Mouse (Mus musculus) kidney, adult 2 months (tissue): ENCODE data around the gene Acap1. TPM values are rescaled to one million over a fixed set of nuclear protein-coding genes. Genes with fewer than 3 reads are reported as not detected.

ENCODE experiments used
- DNase-seq: peaks from one replicate; pipeline ENCODE4 v3.0.0; 2021
- H3K27ac ChIP-seq: fragments of 200-500 bp; 2 replicates; pipeline ENCODE4 v1.5.1; 2012; ENCODE audit warnings: low read depth, low read length, control low read depth, inconsistent platforms; ENCODE audit not compliant: insufficient read depth
- H3K27me3 ChIP-seq: fragments of 200-500 bp; replicated peaks from 2 replicates; pipeline ENCODE4 v1.6.1; 2012; ENCODE audit warnings: mild to moderate bottlenecking, moderate library complexity, low read length, inconsistent platforms; ENCODE audit not compliant: control insufficient read depth, insufficient read depth
- H3K36me3 ChIP-seq: fragments of 200-500 bp; 2 replicates; pipeline ENCODE4 v1.6.1; 2012; ENCODE audit warnings: mild to moderate bottlenecking, moderate library complexity, low read length, inconsistent platforms; ENCODE audit not compliant: control insufficient read depth, insufficient read depth
- H3K4me1 ChIP-seq: fragments of 200-500 bp; 2 replicates; pipeline ENCODE4 v1.6.1; 2011; ENCODE audit warnings: low read length; ENCODE audit not compliant: control insufficient read depth, insufficient read depth
- H3K4me3 ChIP-seq: fragments of 200-500 bp; 2 replicates; pipeline ENCODE4 v1.5.1; 2011; ENCODE audit warnings: mild to moderate bottlenecking, low read depth, low read length, control low read depth; ENCODE audit not compliant: insufficient read depth
- CTCF ChIP-seq: fragments of 200-500 bp; conservative IDR thresholded peaks from 2 replicates; pipeline ENCODE4 v1.5.1; 2011; ENCODE audit warnings: low read depth, mild to moderate bottlenecking, control low read depth, low read length, moderate library complexity, mixed read lengths; ENCODE audit not compliant: insufficient read depth, insufficient read length
- POLR2A ChIP-seq: fragments of 200-500 bp; IDR thresholded peaks from one replicate; pipeline ENCODE4 v1.6.1; 2011; ENCODE audit warnings: low read depth, low read length, control low read depth
- WGBS: fragments of 180-500 bp; shearing (Covaris S2); methylation state at CpG from one replicate; pipeline ENCODE4 v1.1.7; 2018; 5-methylcytosine and 5-hydroxymethylcytosine counted together
- polyA plus RNA-seq: library from polyadenylated mRNA; depleted of rRNA; stranded (reverse); fragments of >200 nt; gene quantifications from 2 replicates; pipeline ENCODE4 v1.2.3, GENCODE M21; 2012

Acap1 gene
- polyA plus RNA-seq, 1 experiment: 6.1 TPM

DNA sequence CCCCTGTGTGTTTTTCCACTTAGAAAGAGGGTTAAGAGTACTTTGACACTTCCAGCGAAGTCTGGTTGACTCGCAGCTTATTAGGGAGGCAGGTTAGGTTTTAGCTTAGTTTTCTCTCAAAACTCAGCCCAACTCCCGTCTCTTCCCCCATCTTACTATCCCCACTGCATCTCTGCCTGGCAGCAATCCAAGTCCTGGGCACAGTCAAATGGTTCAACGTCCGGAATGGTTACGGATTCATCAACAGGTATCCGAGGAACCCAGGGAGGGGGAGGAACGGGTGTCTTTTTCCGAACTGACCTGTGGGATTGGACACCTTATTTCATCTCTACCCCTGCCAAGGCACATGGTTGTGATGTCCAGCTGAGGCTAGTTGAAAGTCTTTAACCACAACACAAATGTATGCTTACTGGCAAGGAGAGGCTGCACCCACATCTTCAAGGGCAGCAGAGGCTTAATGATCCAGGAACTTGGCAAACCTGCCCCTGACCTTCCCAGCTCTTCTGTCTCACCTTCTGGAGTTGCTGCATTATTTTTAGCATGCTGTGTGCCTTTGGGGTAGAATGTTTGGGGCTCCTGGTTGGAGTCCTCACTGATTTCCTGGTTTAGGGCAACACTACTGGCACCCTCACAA lies 41.5 kb upstream of the Acap1 start:
- WGBS: 16% methylated on average over 9 of the region's 9 CpGs
- Histone ChIP-seq H3K4me3 (peak overlapping the region; percentile 13; the same call in 1 of the 2 replicates), H3K27ac (peak overlapping the region; percentile 68)

DNA sequence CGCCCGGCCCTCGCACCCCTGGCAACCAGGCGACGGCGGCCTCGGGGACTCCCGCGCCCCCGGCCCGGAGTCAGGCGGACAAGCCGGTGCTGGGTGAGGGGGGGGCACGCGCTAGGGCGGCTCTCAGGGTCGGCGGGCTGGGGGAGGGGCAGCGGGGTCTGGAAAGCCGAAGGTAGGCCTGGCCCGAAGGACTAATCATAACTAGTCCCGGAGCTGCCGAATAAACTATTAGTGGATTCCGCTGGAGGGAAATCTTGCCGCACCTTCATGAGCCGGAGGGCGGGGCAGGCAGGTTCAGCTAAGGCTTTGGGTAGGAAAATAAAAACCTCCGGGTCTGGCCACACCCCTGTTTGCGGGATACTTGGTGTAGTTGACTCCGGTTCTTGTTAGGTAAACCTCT lies 40.8 kb upstream of the Acap1 start:
- no peaks in the 10 kb centered on the region for H3K36me3 ChIP-seq
- H3K4me1 ChIP-seq: peaks cover 9% of the 10 kb centered on the region
- TF ChIP-seq CTCF: no peak
- H3K27ac ChIP-seq: peak overlapping the region; percentile 68
- 0 out of 2 replicates have a peak, but pooled peaks cover 1% of the 10 kb centered on the region for H3K27me3 ChIP-seq
- peak; percentile 57 for DNase-seq
- peak overlapping the region; percentile 13 for H3K4me3 ChIP-seq
- 2% methylated on average over 26 of the region's 30 CpGs for whole genome bisulfite sequencing

More for the DNA sequence above, 41.5 kb upstream of the Acap1 start:
- Histone ChIP-seq H3K36me3 (no peaks in the 10 kb centered on the region), H3K27me3 (0 out of 2 replicates have a peak, but pooled peaks cover 1% of the 10 kb centered on the region), H3K4me1 (peaks cover 9% of the 10 kb centered on the region)
- TF ChIP-seq POLR2A (no peak), CTCF (no peak)
- DNase-seq: peak; percentile 66

DNA sequence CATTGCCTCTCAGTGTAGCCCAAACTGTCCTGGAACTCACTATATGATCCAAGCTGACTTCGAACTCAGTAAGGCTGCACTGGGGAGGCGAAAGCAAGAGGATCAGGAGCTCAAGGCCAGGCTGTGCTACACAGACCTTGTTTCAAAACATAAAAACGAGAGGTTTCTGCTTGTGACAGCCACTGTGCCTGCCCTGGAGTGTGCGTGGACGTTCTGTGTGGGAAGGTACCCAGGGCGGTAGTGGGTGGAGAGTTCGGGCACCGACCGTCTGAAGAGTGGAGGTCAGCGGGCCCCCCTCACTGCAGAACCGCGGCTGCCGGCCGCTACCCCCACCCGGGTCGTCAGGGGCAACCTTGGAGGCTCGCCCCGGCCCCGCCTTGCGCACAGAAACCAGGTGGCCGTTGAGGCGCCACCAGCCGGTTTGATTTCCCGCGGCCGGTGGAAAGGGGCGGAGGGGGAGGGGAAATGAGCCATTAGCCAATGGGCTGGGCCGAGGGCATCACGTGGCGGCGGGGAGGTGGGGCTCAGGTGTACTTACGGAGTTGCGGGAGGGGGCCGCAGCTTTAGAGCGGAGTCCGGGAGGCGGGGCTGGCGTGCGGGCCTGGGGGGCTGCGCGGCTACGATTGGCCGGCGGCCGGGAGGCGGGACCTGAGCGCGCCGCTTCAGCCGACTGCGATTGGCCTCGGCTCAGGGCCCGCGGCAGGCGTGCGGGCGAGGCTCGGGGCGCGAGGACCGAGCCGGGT lies 40.0 kb upstream of the Acap1 start, which contains the start of gene Ybx2:
Gene Ybx2, plus strand, starts transcription at position 660 of the 743 bp plus-strand sequence.
- peak within 1 kb of the TSS; percentile 13 for H3K4me3 ChIP-seq
- DNase-seq: peak; percentile 94
- H3K27me3 ChIP-seq: 0 out of 2 replicates have a peak, but pooled peaks cover 1% of the 10 kb centered on the region
- H3K36me3 ChIP-seq: no peaks in the 10 kb centered on the region
- H3K27ac ChIP-seq: peak within 1 kb of the TSS; percentile 68
- 3% methylated on average over 62 of the region's 62 CpGs for WGBS
- peaks cover 9% of the 10 kb centered on the region for H3K4me1 ChIP-seq
- TF ChIP-seq POLR2A: no peak
- TF ChIP-seq CTCF: no peak

DNA sequence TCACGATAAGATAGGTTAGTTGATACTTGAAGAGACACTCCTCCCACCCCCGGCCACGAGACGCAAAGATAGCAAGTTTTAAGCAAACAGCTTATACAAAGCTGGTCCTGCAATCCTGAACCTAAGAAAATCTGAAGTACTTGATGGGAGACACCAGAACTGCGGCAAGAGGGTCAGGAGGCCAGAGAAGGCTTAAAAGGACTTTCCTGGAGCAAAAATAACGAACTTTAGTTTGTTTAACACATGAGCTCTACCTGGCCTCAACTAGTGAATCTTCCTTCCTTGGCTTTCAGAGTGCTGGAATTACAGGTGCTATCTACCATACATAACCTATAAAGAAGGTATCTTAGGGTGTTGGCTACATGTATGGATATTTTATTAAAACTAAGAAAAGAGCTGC lies 39.3 kb upstream of the Acap1 start:
- peaks cover 9% of the 10 kb centered on the region for H3K4me1 ChIP-seq
- TF ChIP-seq POLR2A: no peak
- TF ChIP-seq CTCF: no peak
- DNase-seq: no peak
- 23% methylated on average over 6 of the region's 6 CpGs for WGBS
- H3K27ac ChIP-seq: no peak overlapping the region
- no peaks in the 10 kb centered on the region for H3K36me3 ChIP-seq
- H3K4me3 ChIP-seq: no peak overlapping the region
- H3K27me3 ChIP-seq: 0 out of 2 replicates have a peak, but pooled peaks cover 1% of the 10 kb centered on the region

DNA sequence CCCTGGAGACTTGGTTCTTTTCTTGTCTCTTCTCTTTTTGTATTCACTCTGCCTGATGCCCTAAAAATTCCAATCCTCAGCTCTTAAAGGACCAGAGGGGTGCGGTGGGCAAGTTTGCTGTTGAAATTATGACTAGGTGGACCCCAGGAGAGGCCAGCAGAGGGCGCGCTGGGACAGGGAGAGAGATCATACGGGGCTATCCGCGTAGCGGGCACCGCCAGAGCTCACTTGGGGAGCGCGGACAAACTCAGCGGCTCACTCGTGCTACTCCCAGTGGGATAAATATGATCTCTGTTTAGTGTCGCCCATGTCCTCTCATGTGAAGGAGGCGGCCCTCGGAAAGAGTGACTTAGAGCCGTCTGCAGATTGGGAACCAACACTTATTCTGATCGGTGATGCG lies 38.8 kb upstream of the Acap1 start:
- no peak overlapping the region for H3K4me3 ChIP-seq
- peak; percentile 90 for DNase-seq
- 0 out of 2 replicates have a peak, but pooled peaks cover 1% of the 10 kb centered on the region for H3K27me3 ChIP-seq
- H3K27ac ChIP-seq: no peak overlapping the region
- WGBS: 2% methylated on average over 18 of the region's 18 CpGs
- H3K36me3 ChIP-seq: no peaks in the 10 kb centered on the region
- H3K4me1 ChIP-seq: peaks cover 9% of the 10 kb centered on the region
- TF ChIP-seq POLR2A (no peak), CTCF (peak; percentile 85)

DNA sequence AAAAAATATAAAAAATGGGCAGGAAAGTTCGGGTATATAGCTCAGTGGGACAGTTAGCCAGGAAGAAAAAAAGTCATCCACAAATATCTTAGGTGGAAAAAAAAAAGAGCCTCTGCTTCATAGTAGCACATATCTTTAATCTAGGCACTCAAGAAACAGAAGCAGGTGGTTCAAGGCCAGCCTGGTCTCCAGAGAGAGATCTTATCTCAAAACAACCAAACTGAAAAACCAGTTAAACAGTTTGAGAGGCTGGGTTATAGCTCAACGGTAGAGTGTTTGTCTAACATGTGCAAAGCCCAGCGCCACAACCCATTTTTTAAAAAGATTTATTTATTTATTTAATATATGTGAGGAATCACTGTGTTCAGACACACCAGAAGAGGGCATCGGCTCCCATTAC lies 37.7 kb upstream of the Acap1 start:
- Histone ChIP-seq H3K4me3 (no peak overlapping the region), H3K36me3 (no peaks in the 10 kb centered on the region), H3K27ac (no peak overlapping the region), H3K4me1 (peaks cover 9% of the 10 kb centered on the region), H3K27me3 (0 out of 2 replicates have a peak, but pooled peaks cover 1% of the 10 kb centered on the region)
- TF ChIP-seq POLR2A: no peak
- TF ChIP-seq CTCF: no peak
- 78% methylated on average over 4 of the region's 4 CpGs for WGBS
- no peak for DNase-seq

DNA sequence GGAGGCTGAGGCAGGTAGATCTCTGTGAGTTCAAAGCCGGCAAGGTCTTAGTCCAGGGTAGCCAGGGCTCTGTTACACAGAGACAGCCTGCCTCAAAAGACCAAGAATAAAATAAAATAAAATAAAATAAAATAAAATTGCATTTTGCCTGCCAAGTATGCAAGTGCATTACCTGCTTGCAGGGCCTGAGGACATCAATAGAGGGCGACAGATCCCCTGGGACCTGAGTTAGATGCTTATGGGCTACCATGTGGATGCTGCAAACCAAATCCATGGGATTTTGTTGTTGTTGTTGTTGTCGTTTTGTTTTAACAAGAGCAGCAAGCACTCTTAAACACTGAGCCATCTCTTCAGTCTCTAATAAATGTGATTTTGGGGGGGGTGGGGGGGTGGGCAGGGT lies 36.9 kb upstream of the Acap1 start:
- Histone ChIP-seq H3K4me1 (peaks cover 9% of the 10 kb centered on the region), H3K27me3 (0 out of 2 replicates have a peak, but pooled peaks cover 1% of the 10 kb centered on the region), H3K27ac (no peak overlapping the region), H3K4me3 (no peak overlapping the region), H3K36me3 (no peaks in the 10 kb centered on the region)
- no peak for DNase-seq
- WGBS: 43% methylated on average over 3 of the region's 3 CpGs
- TF ChIP-seq POLR2A (no peak), CTCF (peak; percentile 52)
